Mouse (Mus musculus) adrenal gland, postnatal 4 days (tissue): ENCODE measurements around the gene Cpne1. TPM values are rescaled to one million over a fixed set of nuclear protein-coding genes. Genes with fewer than 3 reads are reported as not detected.

ENCODE experiments used
- DNase-seq, 2 experiments: peaks; one replicate each; pipeline ENCODE4 v3.0.0; 2021 to 2022; ENCODE audit warnings: low spot score in 2 of 2, mixed read lengths in 2 of 2
- total RNA-seq, 2 experiments: library from RNA; stranded (reverse); gene quantifications; 2 replicates each; pipeline ENCODE4 v1.2.3; 2021

Cpne1 gene
- total RNA-seq, 2 experiments from 2014 or later: 25.5 to 27.7 TPM

DNA sequence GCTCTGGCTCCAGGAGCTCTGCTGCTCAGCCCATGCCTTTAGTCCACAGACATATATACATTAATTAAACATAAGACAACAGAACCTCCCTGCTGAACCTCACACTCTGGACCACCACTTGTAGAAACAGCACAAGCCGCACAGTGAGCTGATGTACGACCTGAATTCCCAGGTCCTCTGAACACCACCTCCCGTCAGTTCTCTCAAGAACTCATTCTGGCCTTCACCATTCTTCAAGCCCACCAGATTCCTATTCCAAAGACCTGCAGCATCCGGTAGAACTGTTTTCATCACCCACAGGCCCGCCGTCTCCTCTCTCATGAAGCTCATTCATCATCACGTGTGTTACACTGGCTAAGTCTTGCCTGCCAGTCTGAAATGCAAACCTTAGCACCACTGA, 31.4 kb downstream of the Cpne1 start:
- no peak for DNase-seq

DNA sequence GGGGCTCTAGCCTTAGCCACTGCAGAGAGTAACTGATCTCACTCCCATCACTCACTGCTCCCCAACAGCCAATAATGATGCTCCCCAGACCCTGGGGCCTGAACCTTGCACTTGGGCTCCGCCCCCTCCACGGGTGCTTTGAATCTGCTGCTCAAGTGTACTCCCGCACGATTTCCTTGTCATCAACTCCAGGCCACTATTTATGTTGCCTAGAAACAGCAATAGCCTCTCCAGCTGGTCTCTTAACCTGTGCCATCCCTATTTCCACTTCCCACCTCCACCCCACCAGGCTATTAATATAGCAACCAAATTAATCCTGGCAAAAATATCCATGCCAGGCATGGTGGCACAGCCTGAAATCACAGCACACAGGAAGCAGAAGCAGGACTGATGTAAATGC, 32.1 kb downstream of the Cpne1 start:
- DNase-seq: no peak

- no peak for DNase-seq
Measured at GRCm38 (mm10) chr2:156079183-156079560, 32.6 kb downstream of the Cpne1 start.

GRCm38 (mm10) chr2:156078421-156079182, 33.2 kb downstream of the Cpne1 start:
- no peak for DNase-seq

- DNase-seq: no peak
Measured at GRCm38 (mm10) chr2:156077461-156077860, 34.3 kb downstream of the Cpne1 start.

DNA sequence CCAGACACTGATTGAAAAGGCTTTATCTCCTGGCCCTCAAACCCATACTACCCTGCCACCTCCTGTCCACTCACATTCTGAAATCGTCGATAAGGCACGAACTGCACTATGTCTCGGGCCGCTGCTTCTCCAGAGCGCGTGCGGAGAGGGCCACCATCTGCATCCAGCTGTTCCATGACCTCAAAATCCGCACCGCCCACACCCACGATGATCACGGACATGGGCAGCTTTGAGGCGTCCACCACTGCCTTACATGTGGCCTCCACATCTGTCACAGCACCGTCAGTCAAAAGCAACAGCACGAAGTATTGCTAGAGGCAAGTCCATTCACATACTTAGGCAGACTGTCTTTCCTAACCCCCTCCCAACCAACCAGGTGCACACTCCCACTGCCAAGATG, 38.0 kb downstream of the Cpne1 start:
- DNase-seq: no peak

DNA sequence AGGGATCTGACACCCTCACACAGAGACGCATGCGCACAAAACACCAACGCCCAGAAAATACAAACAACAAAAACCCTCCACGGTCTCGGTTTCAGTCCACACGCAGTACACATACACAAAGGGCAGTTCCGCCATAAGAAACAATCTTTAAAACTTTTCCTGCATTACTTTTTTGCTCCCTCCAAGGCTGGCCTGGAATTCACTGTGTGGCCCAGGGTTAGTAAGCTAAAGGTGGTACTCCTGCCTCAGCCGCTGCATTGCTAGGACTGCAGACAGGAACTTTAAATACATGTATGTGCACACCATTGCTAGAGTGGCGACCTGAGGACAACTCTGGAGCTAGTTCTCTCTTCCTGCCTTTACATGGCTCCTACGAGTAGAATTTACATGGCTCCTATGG, 40.5 kb downstream of the Cpne1 start:
- no peak for DNase-seq

DNA sequence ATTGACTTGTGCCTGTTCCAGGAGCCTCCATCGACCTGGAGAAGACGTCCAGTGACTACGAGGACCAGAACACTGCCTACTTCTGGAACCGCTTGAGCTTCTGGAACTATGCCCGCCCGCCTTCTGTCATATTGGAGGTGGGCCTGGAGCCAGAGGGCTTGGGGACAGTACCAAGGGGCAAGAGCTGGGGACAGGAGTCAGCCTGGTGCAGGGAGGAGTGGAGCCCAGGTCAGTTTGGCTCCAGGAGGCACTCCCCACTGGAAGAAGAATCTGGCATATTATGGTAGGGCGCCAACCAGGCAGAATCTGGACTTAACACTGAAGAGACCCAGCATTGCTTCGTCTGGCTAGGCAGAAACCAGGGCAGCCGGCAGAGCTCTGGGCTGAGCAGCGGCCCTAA, 43.8 kb downstream of the Cpne1 start:
- no peak for DNase-seq

DNA sequence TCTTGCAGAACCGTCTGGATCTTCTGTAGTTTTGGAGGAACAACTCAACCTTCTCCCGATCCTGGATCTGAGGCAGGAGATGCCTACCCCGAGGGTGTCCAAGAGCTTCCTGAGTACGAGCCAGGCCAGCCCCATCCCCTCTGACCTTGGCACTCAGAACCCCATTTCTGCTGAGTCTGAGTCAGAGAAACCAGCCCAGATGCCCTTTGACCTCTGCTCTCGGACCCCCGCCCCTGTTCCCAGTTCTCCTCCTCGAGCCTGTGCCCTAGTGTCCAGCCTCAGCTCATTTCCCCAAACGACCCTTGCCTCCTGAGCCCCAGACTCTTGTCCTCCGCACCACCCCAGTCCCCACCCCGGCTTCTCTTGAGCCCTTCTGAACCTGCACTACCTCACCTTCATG, 45.6 kb downstream of the Cpne1 start:
- DNase-seq: no peak

- peak; percentile 46 to 63 for DNase-seq
Measured at GRCm38 (mm10) chr2:156065099-156066041, 46.4 kb downstream of the Cpne1 start, which contains the start of gene Spag4. Gene Spag4 (plus strand): TSS chr2:156065175.

DNA sequence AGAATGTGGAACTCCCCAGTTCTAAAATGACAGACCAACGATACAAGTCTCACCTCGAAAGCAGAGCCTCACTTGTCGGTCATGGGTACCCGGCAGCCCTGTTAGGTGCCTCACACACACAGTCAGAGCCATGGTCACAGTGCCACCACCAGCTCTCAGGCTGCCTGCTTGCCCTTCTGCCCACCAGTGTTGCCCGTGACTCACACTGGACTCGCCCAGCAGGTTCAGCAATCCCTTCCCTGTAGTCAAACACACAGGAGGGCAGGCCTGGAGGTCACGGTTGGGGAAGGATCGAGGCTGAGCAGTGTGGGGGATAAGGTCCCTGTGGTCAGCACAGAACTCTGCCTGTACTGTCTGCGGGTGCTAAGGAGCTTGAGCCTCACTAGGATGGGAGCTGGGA, 58.9 kb downstream of the Cpne1 start, which contains the start of gene Fer1l4:
Gene Fer1l4, minus strand, starts transcription at position 132 of the 400 bp plus-strand sequence.
- no peak for DNase-seq

- no peak for DNase-seq
Measured at GRCm38 (mm10) chr2:156047929-156048328, 63.8 kb downstream of the Cpne1 start.

- DNase-seq: no peak
Measured at GRCm38 (mm10) chr2:156042903-156043302, 68.9 kb downstream of the Cpne1 start.

DNA sequence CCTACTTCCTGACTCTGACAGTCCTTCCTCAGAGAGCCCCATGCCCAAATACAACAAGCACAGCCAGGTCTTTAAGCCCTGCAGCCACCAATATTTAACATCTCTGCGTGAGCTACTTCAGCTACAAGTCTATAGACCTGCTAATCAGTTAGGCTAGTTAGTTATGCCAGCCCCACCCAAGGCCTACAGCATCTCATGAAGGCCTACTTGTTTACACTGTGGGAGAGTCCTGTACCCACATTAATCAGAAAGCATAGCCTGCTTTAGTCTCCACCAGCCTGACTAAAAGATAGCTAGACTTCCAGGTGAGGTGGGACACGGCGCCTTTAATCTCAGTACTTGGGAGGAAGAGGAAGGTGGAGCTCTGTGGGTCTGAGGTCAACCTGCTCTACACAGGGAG, 72.4 kb downstream of the Cpne1 start:
- no peak for DNase-seq

DNA sequence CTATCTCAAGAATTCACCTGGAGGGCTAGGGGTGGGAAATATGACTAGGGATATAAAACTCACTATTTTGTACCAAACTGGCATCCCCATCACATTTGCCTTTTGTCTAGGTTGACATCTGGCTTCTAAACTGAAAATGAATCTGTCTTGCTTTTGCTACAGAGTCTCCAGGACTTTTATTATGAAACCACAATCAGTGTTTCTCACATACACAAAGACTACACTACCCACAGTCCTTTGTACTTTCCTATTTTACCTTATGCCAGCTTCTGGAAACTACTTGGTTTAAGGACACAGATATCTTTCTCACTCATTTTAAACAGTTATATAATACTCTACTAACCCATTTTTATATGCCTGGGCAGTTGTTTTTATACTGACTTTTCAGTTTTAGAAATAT, 86.3 kb downstream of the Cpne1 start:
- DNase-seq: no peak

Other genes starting within 250 kb of the Cpne1 start
- gene Uqcc1, start 181.7 kb downstream of the Cpne1 start, total RNA-seq: 100 to 1,000 TPM in 1 of 2 experiments, 10 to 100 TPM in 1; 92.3 to 106 TPM
- gene Gm15557, start 171.2 kb downstream of the Cpne1 start, total RNA-seq: not detected
- gene Gdf5, start 166.6 kb downstream of the Cpne1 start, total RNA-seq: 1 to 10 TPM in 1 of 2 experiments, under 1 TPM in 1; 0.64 to 1.1 TPM
- 10 to 100 TPM; 26.8 to 29.9 TPM for gene Cep250, start 155.5 kb downstream of the Cpne1 start, total RNA-seq
- 1 to 10 TPM; 2.8 to 3.9 TPM for gene 6430550D23Rik, start 104.0 kb downstream of the Cpne1 start, total RNA-seq
- 100 to 1,000 TPM; 224 to 225 TPM for gene Ergic3, start 103.9 kb downstream of the Cpne1 start, total RNA-seq
- gene Fer1l4, start 59.0 kb downstream of the Cpne1 start, total RNA-seq: not detected
- 1 to 10 TPM; 3.2 to 5.8 TPM for gene Spag4, start 46.8 kb downstream of the Cpne1 start, total RNA-seq
- gene Rbm12, start within 50 bp of the Cpne1 start, total RNA-seq: 10 to 100 TPM; 45.5 to 49.1 TPM
- 10 to 100 TPM; 36.7 to 44.4 TPM for gene Gm28036, start 15.1 kb upstream of the Cpne1 start, total RNA-seq
- 100 to 1,000 TPM; 255 to 270 TPM for gene Romo1, start 32.1 kb upstream of the Cpne1 start, total RNA-seq
- gene Nfs1, start 32.2 kb upstream of the Cpne1 start, total RNA-seq: 10 to 100 TPM; 67.9 to 74.5 TPM
- gene Rbm39, start 68.3 kb upstream of the Cpne1 start, total RNA-seq: 100 to 1,000 TPM; 525 to 551 TPM
- 10 to 100 TPM; 36.6 to 36.9 TPM for gene Phf20, start 84.5 kb upstream of the Cpne1 start, total RNA-seq
- gene Cnbd2, start 200.3 kb upstream of the Cpne1 start, total RNA-seq: 1 to 10 TPM; 1.6 to 2.4 TPM
- 100 to 1,000 TPM; 107 to 119 TPM for gene Scand1, start 200.7 kb upstream of the Cpne1 start, total RNA-seq